Mouse (Mus musculus): ENCODE measurements around the gene Taok3.

Taok3 gene

DNA sequence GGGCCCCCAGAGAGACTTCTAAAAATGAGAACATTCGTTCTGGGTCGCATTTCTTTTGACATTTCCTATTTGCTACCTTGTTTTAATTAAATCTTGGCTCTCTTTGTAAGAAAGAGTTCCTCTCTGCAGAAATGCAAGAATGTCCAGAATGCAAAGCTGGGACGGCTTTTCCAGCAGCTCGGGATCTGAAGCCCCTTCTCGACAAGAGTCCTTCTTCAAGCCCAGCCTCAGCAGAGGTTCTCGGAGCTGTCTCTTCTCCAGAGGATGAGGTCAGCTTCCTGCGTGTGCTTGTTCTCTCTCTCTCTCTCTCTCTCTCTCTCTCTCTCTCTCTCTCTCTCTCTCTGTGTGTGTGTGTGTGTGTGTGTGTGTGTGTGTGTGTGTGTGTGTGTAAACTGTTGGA lies 2.2 kb upstream of the Taok3 start:
- DNase-seq (ENCODE audit: low spot score), result no peak

DNA sequence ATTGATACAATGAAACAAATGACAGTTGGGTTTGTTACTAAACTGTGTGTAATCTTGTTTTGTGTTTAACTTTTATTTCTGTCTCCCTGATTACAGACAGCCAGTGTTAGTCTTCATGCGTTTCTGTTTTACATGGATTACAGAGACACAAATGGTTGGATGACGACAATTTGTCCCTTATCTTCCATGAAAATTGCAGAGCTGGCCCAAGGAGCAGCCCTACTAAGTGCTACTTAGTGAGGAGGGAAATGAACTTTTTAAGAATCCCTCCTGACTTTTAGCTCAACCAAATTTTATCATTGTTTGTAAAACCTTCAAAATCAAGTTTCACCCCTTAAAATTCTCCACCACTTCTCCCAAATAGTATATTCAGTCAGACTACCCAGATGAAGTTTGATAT lies 1.7 kb upstream of the Taok3 start:
- no peak for DNase-seq (ENCODE audit: low spot score)

DNA sequence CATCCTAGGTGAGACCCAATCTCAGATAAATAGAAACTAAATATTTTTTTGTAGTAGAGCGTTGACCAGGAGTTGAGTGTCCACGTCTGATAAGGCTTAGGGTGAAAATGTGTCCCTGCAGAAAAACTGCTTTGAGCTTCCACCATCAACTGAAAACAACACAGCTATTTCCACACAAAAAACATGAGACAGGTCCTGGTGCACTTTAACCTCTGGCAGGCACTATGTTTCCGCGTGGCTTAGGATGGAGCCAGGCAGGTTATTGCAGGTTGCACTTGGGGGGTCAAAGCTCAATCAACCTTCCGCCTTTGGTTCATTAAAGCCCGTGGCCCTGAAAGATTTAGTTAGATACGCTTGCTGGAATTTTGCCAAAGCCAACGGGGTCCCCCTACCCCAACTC lies 1.1 kb upstream of the Taok3 start:
- no peak for DNase-seq (ENCODE audit: low spot score)

DNA sequence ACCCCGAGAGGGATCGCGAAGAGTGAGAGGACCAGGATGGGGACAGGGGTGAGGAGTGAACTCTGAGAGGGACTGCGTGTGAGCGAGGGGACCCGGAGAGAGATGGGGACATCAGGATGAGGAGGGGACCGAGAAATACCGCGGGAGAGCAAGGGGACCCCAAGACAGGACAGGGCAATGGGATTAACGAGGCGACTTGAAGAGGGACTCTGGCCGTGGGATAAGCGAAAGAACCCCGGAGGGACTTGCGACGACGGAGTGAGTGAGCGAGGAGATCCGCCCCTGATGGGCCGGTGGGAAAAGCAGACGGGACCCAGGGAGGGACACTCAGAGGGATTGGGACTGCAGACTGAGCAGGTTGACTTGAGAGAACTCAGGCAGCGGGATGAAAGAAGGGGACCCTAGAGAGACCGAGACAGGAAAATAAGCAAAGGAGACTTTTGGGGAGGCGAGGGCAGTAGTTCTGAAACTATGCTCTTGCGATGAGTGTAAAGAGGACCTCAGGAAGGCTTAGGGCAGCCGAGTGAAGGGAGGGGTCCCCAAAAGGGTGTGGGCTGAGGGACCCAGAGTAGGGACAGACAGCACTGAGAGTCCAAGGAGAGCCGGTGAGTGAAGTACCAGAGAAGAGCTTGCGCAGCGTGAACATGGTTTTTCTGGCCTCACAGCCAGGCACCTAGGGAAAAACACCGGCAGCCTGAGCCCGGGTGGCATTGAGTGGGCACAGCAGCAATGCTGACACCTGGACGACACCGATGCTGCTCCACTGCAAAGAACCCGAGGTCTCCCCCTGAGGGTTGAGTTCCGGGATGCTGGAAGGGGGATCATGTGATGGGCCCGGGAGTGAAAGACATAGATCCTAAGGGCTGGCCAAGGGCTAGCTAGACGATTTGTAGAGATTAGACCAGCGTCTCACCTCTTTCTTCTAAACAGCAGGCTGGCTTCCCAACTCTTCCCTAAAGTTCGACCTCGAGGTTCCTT lies 849 bp downstream of the Taok3 start:
- no peak for DNase-seq (ENCODE audit: low spot score)

- DNase-seq (ENCODE audit: low spot score), result no peak
Measured at GRCm38 (mm10) chr5:117121657-117122056, 1.7 kb downstream of the Taok3 start.

- no peak for DNase-seq (ENCODE audit: low spot score)
Measured at GRCm38 (mm10) chr5:117123102-117123501, 3.2 kb downstream of the Taok3 start.

GRCm38 (mm10) chr5:117123840-117124239 lies 3.9 kb downstream of the Taok3 start:
- no peak for DNase-seq (ENCODE audit: low spot score)

GRCm38 (mm10) chr5:117125482-117126346 lies 5.8 kb downstream of the Taok3 start:
- no peak for DNase-seq (ENCODE audit: low spot score)

- DNase-seq (ENCODE audit: low spot score), result no peak
Measured at GRCm38 (mm10) chr5:117127051-117127450, 7.1 kb downstream of the Taok3 start.

DNA sequence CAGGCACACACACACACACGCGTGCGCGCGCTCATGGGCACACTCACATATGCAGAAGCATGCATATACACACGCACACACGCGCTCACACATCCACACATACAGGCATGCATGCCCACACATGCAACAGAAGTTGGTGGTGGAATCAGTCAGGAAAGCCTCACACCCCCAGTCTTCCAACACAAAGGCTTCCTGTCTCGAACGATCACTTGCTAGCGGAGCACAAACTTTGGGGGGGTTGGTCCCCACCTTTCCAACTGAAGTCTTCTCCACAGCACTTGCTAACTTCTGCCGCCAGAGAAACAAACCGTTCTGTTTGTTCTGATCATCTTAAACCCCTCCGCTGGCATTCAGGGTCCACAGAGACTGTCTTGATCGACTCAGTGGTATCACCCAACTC lies 10.8 kb downstream of the Taok3 start:
- no peak for DNase-seq (ENCODE audit: low spot score)

- no peak for DNase-seq (ENCODE audit: low spot score)
Measured at GRCm38 (mm10) chr5:117133446-117134065, 13.6 kb downstream of the Taok3 start.

DNA sequence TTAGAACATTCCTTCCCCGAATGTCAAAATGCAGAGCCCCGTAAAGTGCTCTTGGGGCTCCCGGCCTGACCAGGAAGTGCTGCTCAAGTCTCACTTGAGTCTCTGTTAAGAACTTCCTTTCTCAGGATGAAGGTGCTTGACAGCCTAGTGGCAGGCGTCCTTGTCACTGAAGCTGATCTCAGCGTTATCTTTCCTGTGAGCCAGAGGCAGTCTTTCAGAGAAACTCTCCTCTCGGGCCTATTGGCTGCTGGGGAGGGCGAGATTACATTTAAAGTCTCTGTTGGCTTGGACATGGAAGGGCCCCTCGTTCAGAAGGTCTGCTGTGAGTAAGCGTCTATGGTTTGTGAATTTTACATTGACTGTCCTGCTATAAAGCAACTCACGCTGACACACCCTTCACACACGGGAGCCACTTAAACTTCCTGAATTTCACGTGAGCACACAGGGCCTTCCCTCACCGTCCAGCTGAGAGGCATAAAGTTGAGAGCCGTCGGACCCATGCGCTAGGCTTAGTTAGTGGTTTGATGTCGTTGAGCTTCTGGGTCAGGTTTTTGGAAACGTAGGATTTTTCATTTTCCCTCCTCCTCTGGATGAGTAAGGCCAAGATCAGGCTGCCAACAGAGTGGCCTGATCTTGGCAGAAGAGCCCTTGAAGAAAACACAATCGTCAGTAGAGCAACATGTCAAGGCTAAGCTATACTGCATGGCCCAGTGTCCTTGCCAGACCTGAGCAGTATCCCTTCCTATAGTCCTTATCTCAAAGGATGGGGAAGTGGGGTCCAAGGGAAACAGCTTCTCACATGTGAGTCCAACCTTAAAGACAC lies 14.3 kb downstream of the Taok3 start:
- no peak for DNase-seq (ENCODE audit: low spot score)

DNA sequence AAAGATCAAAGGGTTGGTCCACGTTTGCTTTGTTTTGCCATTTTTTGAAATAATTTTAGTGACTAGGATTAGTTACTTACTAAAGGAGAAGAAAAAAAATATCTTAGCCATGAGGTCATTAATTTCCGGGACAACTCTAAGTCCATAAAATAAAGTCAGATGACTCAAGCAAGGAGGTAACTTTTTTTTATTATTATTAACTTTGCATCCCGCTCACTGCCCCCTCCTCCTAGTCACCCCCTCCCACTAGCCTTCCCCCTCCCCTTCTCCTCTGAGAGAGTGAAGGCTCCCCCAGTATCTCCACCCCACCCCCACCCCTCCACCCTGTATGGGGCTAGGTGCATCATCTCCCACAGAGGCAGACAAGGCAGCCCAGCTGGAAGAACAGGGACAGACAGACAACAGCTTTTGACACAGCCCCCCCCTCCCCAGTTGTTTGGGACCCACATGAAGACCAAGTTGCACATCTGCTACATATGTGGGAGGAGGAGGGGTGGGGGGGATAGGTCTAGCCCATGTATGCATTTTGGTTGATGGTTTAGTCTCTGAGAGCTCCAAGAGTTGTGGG lies 15.0 kb downstream of the Taok3 start:
- DNase-seq (ENCODE audit: low spot score), result no peak

DNA sequence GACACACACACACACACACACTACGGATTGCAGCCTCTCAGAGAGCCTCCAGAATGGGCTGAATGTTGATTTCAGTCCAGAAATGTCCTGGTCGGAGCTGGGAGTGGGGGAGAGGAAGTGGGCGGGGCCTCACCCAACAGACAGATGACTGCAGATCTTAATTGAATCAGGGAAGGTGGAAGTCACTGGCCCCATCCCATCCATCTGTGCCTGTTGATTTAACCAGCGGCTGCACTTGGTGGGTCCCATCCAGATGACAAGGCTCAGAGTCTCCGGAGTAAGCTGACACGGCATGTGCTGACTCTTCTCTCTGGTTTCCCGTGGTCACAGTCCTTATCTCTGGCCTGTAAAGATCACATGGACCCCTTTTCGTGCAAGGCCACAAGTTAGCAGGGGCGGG lies 15.9 kb downstream of the Taok3 start:
- DNase-seq (ENCODE audit: low spot score), result no peak

DNA sequence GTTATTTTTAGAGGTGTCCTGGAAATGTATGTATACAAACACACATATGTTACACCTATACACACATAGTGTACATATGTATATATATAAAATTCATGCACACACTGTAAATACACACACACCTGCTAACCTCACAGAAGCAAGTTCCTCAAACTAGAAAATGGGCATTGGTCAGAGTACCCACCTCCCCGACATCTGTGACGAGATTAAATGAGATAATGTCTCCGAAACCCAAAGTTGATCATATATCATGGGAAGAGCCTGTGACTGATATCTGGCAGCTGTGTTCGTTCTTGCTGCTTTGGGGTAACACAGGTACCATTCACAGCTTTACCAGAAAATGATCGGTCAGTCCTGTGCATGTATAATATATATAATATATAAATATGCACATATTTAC lies 16.6 kb downstream of the Taok3 start:
- DNase-seq (ENCODE audit: low spot score), result no peak

DNA sequence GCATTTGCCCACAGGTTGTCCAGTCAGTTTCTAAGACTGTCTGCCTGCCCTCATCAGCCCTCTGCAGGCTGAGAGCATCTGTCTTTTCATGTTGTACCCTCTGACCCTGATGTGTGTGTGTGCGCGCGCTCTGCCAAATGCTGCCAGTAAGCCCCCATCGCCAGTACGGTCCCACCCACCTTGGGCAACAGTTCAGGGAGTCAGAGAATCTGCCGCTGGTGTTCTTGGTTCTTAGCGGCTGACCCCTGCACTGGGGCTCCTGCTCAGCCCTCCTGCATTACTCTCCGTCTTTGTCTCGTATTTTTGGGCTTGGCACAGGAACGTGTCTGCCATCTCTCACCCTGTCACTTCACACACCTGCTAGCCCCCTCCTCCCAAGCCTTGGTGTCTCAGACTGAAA lies 17.1 kb downstream of the Taok3 start:
- DNase-seq (ENCODE audit: low spot score), result no peak

- DNase-seq (ENCODE audit: low spot score), result no peak
Measured at GRCm38 (mm10) chr5:117137594-117137993, 17.7 kb downstream of the Taok3 start.

DNA sequence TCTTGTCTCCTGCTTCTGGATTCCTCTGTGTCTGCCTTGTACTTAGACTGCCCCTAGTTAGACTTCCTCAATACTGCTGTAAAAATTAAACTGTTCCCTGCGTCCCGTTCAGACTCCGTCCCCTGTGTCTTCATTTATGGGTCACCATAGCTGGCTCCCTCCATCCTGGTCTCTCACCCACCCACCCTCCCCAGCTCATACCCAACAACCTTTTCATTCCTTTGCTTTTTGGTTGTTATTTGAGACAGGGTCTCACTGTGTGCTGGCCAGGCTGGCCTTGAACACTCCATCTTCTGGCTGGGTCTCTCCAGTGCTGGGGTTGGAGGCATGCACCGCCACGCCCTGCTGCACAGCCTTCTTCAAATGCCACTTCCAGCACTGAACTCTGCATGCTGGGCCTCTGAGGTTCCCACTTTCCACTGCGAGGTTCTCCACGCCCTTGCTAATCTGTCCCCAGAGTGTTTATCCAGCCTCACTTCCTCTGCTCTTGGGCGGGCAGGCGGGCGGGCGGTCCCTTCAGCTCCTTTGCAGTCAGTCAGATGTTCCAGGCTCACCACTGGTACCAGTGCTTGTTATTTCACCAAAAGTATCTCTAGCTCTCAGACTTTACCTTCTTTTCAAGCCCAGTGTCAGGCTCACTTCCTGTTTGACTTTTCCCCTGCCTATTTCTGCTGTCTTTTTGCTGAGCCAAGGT lies 18.5 kb downstream of the Taok3 start:
- no peak for DNase-seq (ENCODE audit: low spot score)

GRCm38 (mm10) chr5:117139822-117140221 lies 19.9 kb downstream of the Taok3 start:
- no peak for DNase-seq (ENCODE audit: low spot score)

GRCm38 (mm10) chr5:117140374-117140773 lies 20.4 kb downstream of the Taok3 start:
- no peak for DNase-seq (ENCODE audit: low spot score)

GRCm38 (mm10) chr5:117143721-117144135 lies 23.8 kb downstream of the Taok3 start:
- no peak for DNase-seq (ENCODE audit: low spot score)
